ENCODE assay signal across 8 mouse cellular contexts in the genomic region with DNA sequence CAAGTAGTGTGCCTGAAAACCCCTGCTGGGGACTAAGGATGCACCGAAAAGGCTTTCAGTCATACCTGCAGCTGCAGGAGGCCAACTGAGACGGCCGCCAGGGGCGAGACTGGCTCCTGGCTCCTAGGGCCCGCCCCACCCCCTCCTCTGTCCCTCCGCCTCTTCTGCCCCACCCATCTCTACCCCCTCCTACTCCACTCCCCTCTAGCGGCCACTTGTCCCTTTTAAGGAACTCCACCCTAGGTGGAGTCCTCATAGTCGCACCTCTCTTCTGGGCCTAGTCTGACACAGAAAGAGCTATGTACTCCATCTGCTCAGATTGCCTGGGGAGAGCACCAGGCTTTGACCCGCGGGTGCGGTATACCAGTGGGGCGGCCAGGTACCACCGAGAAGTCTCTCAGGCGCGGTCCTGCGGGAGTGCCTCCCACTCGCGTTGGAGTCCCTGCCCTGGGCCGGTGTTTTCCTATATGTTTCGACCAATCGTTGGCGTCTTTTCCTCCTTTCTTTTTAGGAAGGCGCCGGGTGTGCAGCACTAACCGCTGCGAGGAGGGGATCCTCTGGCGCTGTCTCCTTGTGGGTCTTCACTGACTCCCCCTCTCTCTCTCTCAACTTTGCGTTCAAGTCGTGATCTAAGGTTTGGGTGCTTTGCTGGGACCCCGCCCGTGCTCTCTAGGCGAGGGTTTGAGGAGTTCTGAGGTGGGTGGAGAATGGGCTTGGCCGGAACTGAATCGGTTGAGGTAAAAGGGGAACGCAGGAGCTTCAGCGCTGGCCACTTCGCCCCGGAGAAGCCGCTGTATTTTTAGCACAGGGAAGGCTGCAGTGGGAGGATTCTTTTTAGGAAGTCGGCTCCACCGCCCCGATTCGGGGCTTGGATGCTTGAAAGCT.
A peak's percentile ranks its signal among the peaks of the same experiment; 100 is the strongest.
DNase-seq lines count a peak whose midpoint lies in the region; TF ChIP-seq lines count a peak whose summit lies in the region.

No protein-coding gene starts in this region.

- DNase-seq in ZHBTc4 (ENCODE audit: low read depth, low spot score) = peak; percentile 93
- peak; percentile 42 to 59 for DNase-seq in cerebellum, postnatal 25 days
- DNase-seq in gastrocnemius, adult 2 months = peak; percentile 33
- DNase-seq in induced T-regulatory cell, adult 2 months (ENCODE audit: low read depth) = peak; percentile 74
- DNase-seq in limb, embryonic 10.5 days (ENCODE audit: low spot score) = peak; percentile 35
- DNase-seq in mesoderm, embryonic 11.5 days (ENCODE audit: low read depth, low spot score) = peak; percentile 21
- DNase-seq in right cerebral cortex, postnatal 25 days = peak; percentile 38
- DNase-seq in urinary bladder, postnatal 4 days (ENCODE audit: low spot score in 2 of 2) = peak; percentile 17 to 60

- H3K4me1 ChIP-seq in limb, embryonic 10.5 days = 0 out of 2 replicates have a peak, but pooled peaks cover 3% of the 10 kb centered on the region

- H3K4me3 ChIP-seq in gastrocnemius, adult 2 months = peak overlapping the region; percentile 78
- peak overlapping the region; percentile 55 for H3K4me3 ChIP-seq in limb, embryonic 10.5 days

- intact Hi-C loops in gastrocnemius, adult 2 months (cut with DNase I) = loop anchor here (10.0 kb wide), 1 partner anchor 205 kb away; no protein-coding TSS in a partner anchor

- no peak for TF ChIP-seq CTCF in gastrocnemius, adult 2 months (IDR thresholded peaks at IDR 0.05)

- peak overlapping the region; percentile 43 for H3K27ac ChIP-seq in gastrocnemius, adult 2 months
- no peak overlapping the region for H3K27ac ChIP-seq in limb, embryonic 10.5 days

- no peaks in the 10 kb centered on the region for H3K36me3 ChIP-seq in limb, embryonic 10.5 days

- H3K27me3 ChIP-seq in limb, embryonic 10.5 days (ENCODE audit: low read depth, poor library complexity, severe bottlenecking) = peaks cover 75% of the 10 kb centered on the region

- no peaks in the 10 kb centered on the region for H3K9me3 ChIP-seq in limb, embryonic 10.5 days (replicated peaks)

- 12% methylated on average over 42 of the region's 43 CpGs for WGBS in limb, embryonic 10.5 days

Comparison
In these comparisons a context has a peak if more than half of its experiments do, and no peak if none do; other contexts are left out.
1. DNase-seq: peak in every context shown above with its lines; median percentile 93 in ZHBTc4; 74 in induced T-regulatory cell, adult 2 months; 50 in cerebellum, postnatal 25 days; 38 in urinary bladder, postnatal 4 days; 38 in right cerebral cortex, postnatal 25 days; 35 in limb, embryonic 10.5 days; 33 in gastrocnemius, adult 2 months; 21 in mesoderm, embryonic 11.5 days.